Mouse (Mus musculus) neutrophil, adult 59 days (primary cell): ENCODE results near the gene Chrna4. TPM values are rescaled to one million over a fixed set of nuclear protein-coding genes. Genes with fewer than 3 reads are reported as not detected.

Source experiments
- total RNA-seq, 2 experiments: library from RNA; stranded (reverse); gene quantifications; 1 replicate in 1 of 2; 2 replicates in 1 of 2; pipeline ENCODE4 v1.2.4; 2023

Chrna4 gene
- not detected for total RNA-seq

GRCm38 (mm10) chr2:181043437-181043836 is at the start of gene Chrna4:
TSS of gene Chrna4 (minus strand) at chr2:181043546.

GRCm38 (mm10) chr2:180986449-180986848 is 56.9 kb downstream of the Chrna4 start, which contains the start of gene Col20a1:
TSS of gene Col20a1 (plus strand) at chr2:180986535.

Other genes with a start within 250 kb of the Chrna4 start
- gene Ythdf1, start 122.6 kb downstream of the Chrna4 start, total RNA-seq: 10 to 100 TPM; 51.5 to 52.1 TPM
- gene Birc7, start 114.5 kb downstream of the Chrna4 start, total RNA-seq: not detected
- not detected for gene Nkain4, start 88.8 kb downstream of the Chrna4 start, total RNA-seq
- gene Arfgap1, start 76.3 kb downstream of the Chrna4 start, total RNA-seq: 10 to 100 TPM; 45.2 to 49.6 TPM
- 1 to 10 TPM; 1.5 to 2.2 TPM for gene Col20a1, start 57.0 kb downstream of the Chrna4 start, total RNA-seq
- not detected for gene Kcnq2, start 91.8 kb upstream of the Chrna4 start, total RNA-seq
- under 1 TPM in 1 of 2 experiments, not detected in 1; 0.16 TPM for gene Eef1a2, start 113.5 kb upstream of the Chrna4 start, total RNA-seq
- gene Ppdpf, start 143.7 kb upstream of the Chrna4 start, total RNA-seq: 10 to 100 TPM; 14.9 to 27.4 TPM
- not detected for gene Ptk6, start 159.2 kb upstream of the Chrna4 start, total RNA-seq
- under 1 TPM in 1 of 2 experiments, not detected in 1; 0.13 TPM for gene Srms, start 169.6 kb upstream of the Chrna4 start, total RNA-seq
- gene Fndc11, start 176.5 kb upstream of the Chrna4 start, total RNA-seq: not detected
- 10 to 100 TPM; 48.9 to 62.2 TPM for gene Helz2, start 198.5 kb upstream of the Chrna4 start, total RNA-seq
- 10 to 100 TPM; 30.5 to 31.6 TPM for gene Gmeb2, start 244.5 kb upstream of the Chrna4 start, total RNA-seq